Mouse (Mus musculus) left cerebral cortex, postnatal 14 days (tissue): ENCODE results near the gene Gm36176. TPM values are rescaled to one million over a fixed set of nuclear protein-coding genes. Genes with fewer than 3 reads are reported as not detected.

ENCODE experiments used
- DNase-seq, 2 experiments: peaks; one replicate each; pipeline ENCODE4 v3.0.0; 2021 to 2022; ENCODE audit warnings: low spot score in 2 of 2, mixed read lengths in 1 of 2
- intact Hi-C: fragments of 180-260 bp; cut with DNase I; formaldehyde crosslinking; loops from one replicate; pipeline ENCODE4 v1.15.1; 2025
- total RNA-seq, 2 experiments: library from RNA; stranded (reverse); gene quantifications; 2 replicates each; pipeline ENCODE4 v1.2.3; 2021

The Gm36176 gene
- total RNA-seq, 2 experiments from 2014 or later = not detected

- no peak for DNase-seq
- intact Hi-C loops = no loop called here
Measured at GRCm38 (mm10) chr10:77869651-77870050, 23.0 kb downstream of the Gm36176 start.

GRCm38 (mm10) chr10:77878985-77879384 lies 32.4 kb downstream of the Gm36176 start:
- peak in 1 of 2 experiments; percentile 53 for DNase-seq
- intact Hi-C loops = loop anchor here (5.0 kb wide), 1 partner anchor 172 kb away; the partner anchor contains the start of gene Gm10272

GRCm38 (mm10) chr10:77880305-77880704 lies 33.7 kb downstream of the Gm36176 start:
- DNase-seq = no peak
- intact Hi-C loops = no loop called here

GRCm38 (mm10) chr10:77882553-77882952 lies 36.0 kb downstream of the Gm36176 start:
- DNase-seq = no peak
- intact Hi-C loops = no loop called here

- intact Hi-C loops = loop anchor here (5.0 kb wide), 1 partner anchor 259 kb away; no protein-coding TSS in a partner anchor
Measured at GRCm38 (mm10) chr10:77886007-77886747, 39.6 kb downstream of the Gm36176 start.

GRCm38 (mm10) chr10:77890987-77891565 lies 44.5 kb downstream of the Gm36176 start:
- DNase-seq = no peak
- intact Hi-C loops = no loop called here

More at GRCm38 (mm10) chr10:77886007-77886747, 39.6 kb downstream of the Gm36176 start:
- no peak for DNase-seq

- intact Hi-C loops = no loop called here
- DNase-seq = no peak
Measured at GRCm38 (mm10) chr10:77895562-77895961, 49.0 kb downstream of the Gm36176 start.

Other genes with a start within 250 kb of the Gm36176 start
- 100 to 1,000 TPM; 129 to 135 TPM for gene Sumo3, start 240.7 kb upstream of the Gm36176 start, total RNA-seq
- 10 to 100 TPM in 1 of 2 experiments, 1 to 10 TPM in 1; 6.7 to 15.7 TPM for gene Gm49325, start 240.6 kb upstream of the Gm36176 start, total RNA-seq
- 10 to 100 TPM; 36.3 to 41.6 TPM for gene Ube2g2, start 224.5 kb upstream of the Gm36176 start, total RNA-seq
- under 1 TPM in 1 of 2 experiments, not detected in 1; 0.15 TPM for gene Tspear, start 160.2 kb upstream of the Gm36176 start, total RNA-seq
- not detected for gene Gm19402, start 156.0 kb upstream of the Gm36176 start, total RNA-seq
- gene Gm9508, start 149.6 kb upstream of the Gm36176 start, total RNA-seq = not detected
- gene Gm10272, start 140.2 kb upstream of the Gm36176 start, total RNA-seq = not detected
- gene Gm10024, start 135.3 kb upstream of the Gm36176 start, total RNA-seq = not detected
- not detected for gene Gm10142, start 131.0 kb upstream of the Gm36176 start, total RNA-seq
- gene Krtap12-1, start 126.2 kb upstream of the Gm36176 start, total RNA-seq = not detected
- gene Gm10100, start 120.3 kb upstream of the Gm36176 start, total RNA-seq = not detected
- gene Gm18596, start 104.2 kb upstream of the Gm36176 start, total RNA-seq = not detected
- gene Gm9736, start 95.4 kb upstream of the Gm36176 start, total RNA-seq = not detected
- not detected for gene Gm3233, start 87.1 kb upstream of the Gm36176 start, total RNA-seq
- gene Gm3238, start 75.5 kb upstream of the Gm36176 start, total RNA-seq = not detected
- not detected for gene Gm7138, start 69.9 kb upstream of the Gm36176 start, total RNA-seq
- gene Gm3250, start 64.3 kb upstream of the Gm36176 start, total RNA-seq = not detected
- gene Gm7137, start 58.6 kb upstream of the Gm36176 start, total RNA-seq = not detected
- gene Gm9639, start 51.7 kb upstream of the Gm36176 start, total RNA-seq = not detected
- gene Gm19668, start 47.7 kb upstream of the Gm36176 start, total RNA-seq = not detected
- not detected for gene Gm9507, start 35.0 kb upstream of the Gm36176 start, total RNA-seq
- not detected for gene Gm2696, start 32.1 kb upstream of the Gm36176 start, total RNA-seq
- gene Krtap10-4, start 19.7 kb upstream of the Gm36176 start, total RNA-seq = not detected
- gene Krtap10-10, start 10.9 kb upstream of the Gm36176 start, total RNA-seq = not detected
- not detected for gene Gm10318, start 6.1 kb downstream of the Gm36176 start, total RNA-seq
- not detected for gene Gm3285, start 15.2 kb downstream of the Gm36176 start, total RNA-seq
- 10 to 100 TPM; 19.4 to 20.8 TPM for gene Lrrc3, start 55.7 kb downstream of the Gm36176 start, total RNA-seq
- gene Trpm2, start 123.8 kb downstream of the Gm36176 start, total RNA-seq = 10 to 100 TPM; 32.1 to 33.3 TPM
- gene 1810043G02Rik, start 131.7 kb downstream of the Gm36176 start, total RNA-seq = 10 to 100 TPM; 33.0 to 37.4 TPM
- gene Pfkl, start 163.3 kb downstream of the Gm36176 start, total RNA-seq = 100 to 1,000 TPM; 117 to 120 TPM
- under 1 TPM in 1 of 2 experiments, not detected in 1; 0.33 TPM for gene Dnmt3l, start 195.1 kb downstream of the Gm36176 start, total RNA-seq
- gene Aire, start 196.8 kb downstream of the Gm36176 start, total RNA-seq = under 1 TPM in 1 of 2 experiments, not detected in 1; 0.27 TPM
- gene Icosl, start 222.5 kb downstream of the Gm36176 start, total RNA-seq = 1 to 10 TPM; 1.4 to 1.9 TPM